Mouse (Mus musculus) testis, adult 2 months (tissue): Measurements from ENCODE around the gene Aldh9a1.

ENCODE experiments used
- CTCF ChIP-seq: fragments of 200-500 bp; IDR thresholded peaks from 2 replicates; pipeline ENCODE4 v1.5.1; 2012; ENCODE audit warnings: low read depth, mild to moderate bottlenecking, inconsistent platforms, low read length, moderate library complexity; ENCODE audit not compliant: control insufficient read depth, insufficient read depth, insufficient replicate concordance
- POLR2A ChIP-seq: fragments of 200-500 bp; IDR thresholded peaks from 2 replicates; pipeline ENCODE4 v1.6.1; 2012; ENCODE audit warnings: low read depth, mild to moderate bottlenecking, inconsistent platforms, low read length, moderate library complexity; ENCODE audit not compliant: control insufficient read depth

- TF ChIP-seq CTCF (no peak), POLR2A (no peak)
These were observed 44.2 kb upstream of the Aldh9a1 start for GRCm38 (mm10) chr1:167305501-167306137.
